Mouse (Mus musculus): ENCODE measurements at regions not wholly inside any gene's neighbourhood (a gene's known extent, or its start where the extent isn't known, plus 50 kb on each side); places are given as distances from the start of the nearest gene placed in this dataset.

- DNase-seq (ENCODE audit: low spot score): no peak
Observed at GRCm38 (mm10) chr3:105130228-105130627, 63.6 kb downstream of the 4930564D02Rik start.

GRCm38 (mm10) chr3:105131053-105131452, 64.4 kb downstream of the 4930564D02Rik start:
- DNase-seq (ENCODE audit: low spot score): no peak

GRCm38 (mm10) chr3:105133011-105133410, 66.4 kb downstream of the 4930564D02Rik start:
- DNase-seq (ENCODE audit: low spot score): no peak

GRCm38 (mm10) chr3:105141170-105141971, 74.7 kb downstream of the 4930564D02Rik start:
- no peak for DNase-seq (ENCODE audit: low spot score)

DNA sequence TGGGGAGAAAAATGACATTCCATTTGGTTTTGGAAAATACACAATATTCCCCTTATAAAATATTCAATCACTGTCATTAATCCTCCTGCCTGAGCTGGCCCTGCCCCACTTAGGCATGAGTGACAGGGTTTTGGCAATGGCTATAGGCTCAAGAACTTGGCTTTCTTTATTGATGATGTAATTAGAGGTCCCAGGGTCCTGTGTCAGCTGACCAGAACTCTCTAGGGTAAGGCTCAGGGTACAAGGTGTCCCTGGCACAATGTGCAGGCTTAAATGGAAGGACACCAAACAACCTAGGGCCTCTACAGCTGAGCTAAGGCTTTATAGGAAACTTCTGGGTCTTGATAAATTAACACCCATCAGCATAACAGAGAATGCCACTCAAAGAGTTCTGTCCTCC, 76.0 kb downstream of the 4930564D02Rik start:
- no peak for DNase-seq (ENCODE audit: low spot score)

- no peak for DNase-seq (ENCODE audit: low spot score)
Observed at GRCm38 (mm10) chr3:105151475-105152157, 85.0 kb downstream of the 4930564D02Rik start.

GRCm38 (mm10) chr3:105152158-105152541, 85.5 kb downstream of the 4930564D02Rik start:
- DNase-seq (ENCODE audit: low spot score): no peak

GRCm38 (mm10) chr3:105158376-105158775, 91.7 kb downstream of the 4930564D02Rik start:
- no peak for DNase-seq (ENCODE audit: low spot score)

DNA sequence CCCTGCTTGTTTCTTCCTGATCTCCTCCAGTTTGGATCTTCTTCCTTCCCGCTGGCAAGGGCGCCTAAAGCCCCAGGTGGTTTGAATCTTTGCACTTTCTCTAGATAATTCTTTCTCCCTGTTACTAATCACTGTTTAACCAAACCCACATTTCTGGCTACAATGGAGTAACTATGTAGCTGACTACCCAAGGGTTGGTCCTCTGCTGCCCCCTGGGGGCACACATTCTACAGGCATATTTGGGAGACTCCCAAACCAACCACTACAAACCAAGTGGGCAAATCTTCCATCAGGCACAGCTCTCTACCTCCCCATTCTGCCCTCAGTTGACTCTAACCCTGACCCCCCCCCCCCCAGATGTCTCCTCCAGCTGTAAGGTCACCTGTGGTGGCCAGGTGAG, 98.7 kb downstream of the 4930564D02Rik start:
- DNase-seq (ENCODE audit: low spot score): peak; percentile 15

DNA sequence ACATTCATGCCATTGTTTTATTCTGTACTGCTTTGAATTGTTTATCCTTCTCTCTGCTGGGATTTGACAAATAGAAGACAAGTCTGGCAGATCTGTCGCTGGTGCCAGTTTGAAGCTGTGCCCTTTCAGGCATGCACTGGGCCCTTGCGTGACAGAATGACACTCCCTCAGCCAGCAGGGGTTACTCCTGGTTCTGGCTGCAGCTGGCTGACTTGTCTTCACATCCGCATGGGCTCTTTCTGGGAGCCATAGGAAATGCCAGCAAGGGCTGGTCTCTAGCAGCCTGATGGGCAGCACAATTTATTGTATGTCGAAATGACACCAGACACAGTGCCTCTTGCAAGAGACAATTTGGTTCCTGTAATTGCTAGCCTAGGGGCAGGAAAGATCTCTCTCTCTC, 102.5 kb downstream of the 4930564D02Rik start:
- DNase-seq (ENCODE audit: low spot score): no peak

GRCm38 (mm10) chr3:105171527-105171926, 104.9 kb downstream of the 4930564D02Rik start:
- no peak for DNase-seq (ENCODE audit: low spot score)

DNA sequence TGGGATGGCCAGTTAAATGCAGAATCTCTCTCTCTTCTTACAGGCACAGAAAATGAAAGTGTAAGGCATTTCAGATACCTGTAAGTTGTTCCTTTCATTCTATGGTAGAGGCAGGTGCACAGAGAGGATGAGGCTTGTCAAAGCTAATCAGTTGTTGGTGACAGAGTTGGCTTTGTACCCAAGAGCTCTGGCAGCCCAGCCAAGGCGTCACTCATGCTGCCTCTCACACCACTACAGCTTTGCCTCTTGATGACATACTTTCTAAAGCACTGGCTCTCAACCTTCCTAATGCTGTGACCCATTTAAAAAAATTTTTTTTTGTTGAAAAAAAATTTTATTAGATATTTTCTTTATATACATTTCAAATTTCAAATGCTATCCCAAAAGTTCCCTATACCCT, 105.4 kb downstream of the 4930564D02Rik start:
- DNase-seq (ENCODE audit: low spot score): no peak

GRCm38 (mm10) chr3:105191303-105191702, 124.7 kb downstream of the 4930564D02Rik start:
- no peak for DNase-seq (ENCODE audit: low spot score)

- no peak for DNase-seq (ENCODE audit: low spot score)
Observed at GRCm38 (mm10) chr3:105191830-105192229, 125.2 kb downstream of the 4930564D02Rik start.

GRCm38 (mm10) chr3:105200735-105201134, 134.1 kb downstream of the 4930564D02Rik start:
- DNase-seq (ENCODE audit: low spot score): no peak

GRCm38 (mm10) chr3:105209164-105209563, 142.5 kb downstream of the 4930564D02Rik start:
- DNase-seq (ENCODE audit: low spot score): no peak

GRCm38 (mm10) chr3:105211023-105211422, 144.4 kb downstream of the 4930564D02Rik start:
- DNase-seq (ENCODE audit: low spot score): no peak

DNA sequence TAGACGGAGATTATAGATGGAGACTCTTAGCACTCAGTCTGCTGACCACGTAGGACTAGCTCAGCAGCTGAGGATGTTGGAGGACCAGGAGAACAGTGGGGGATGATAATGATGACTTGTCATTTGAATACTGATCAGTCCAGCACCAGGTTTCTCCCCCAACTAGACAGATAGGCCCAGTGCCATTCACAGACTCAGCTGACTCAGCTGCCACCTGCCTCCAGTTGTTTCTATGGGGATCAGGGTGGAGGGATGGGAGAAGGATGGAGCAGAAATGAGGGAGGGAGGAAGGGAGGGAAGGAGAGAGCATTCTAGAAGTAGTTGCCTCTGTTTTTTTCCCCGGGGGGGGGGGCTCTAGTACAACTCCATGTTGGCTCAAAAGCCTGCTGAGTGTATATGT, 145.1 kb downstream of the 4930564D02Rik start:
- DNase-seq (ENCODE audit: low spot score): no peak

DNA sequence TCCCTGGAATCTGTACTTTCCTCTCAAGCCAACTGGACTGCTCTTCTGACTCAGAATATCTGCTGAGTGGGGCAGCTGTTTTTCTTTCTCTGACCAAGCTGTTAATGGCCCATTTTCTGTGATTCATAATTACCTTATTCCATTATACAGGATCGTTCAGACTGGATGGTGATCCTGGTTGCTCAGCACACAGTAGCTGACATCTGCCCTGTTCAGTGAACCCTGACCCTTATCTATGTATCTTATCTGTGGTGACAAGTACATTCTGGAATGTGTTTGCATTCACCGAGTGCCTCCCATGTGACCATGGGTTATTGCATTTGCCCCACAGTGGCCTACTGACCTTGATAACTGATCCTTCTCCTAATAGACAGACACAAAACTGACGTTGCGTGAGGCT, 148.2 kb downstream of the 4930564D02Rik start:
- peak; percentile 62 for DNase-seq (ENCODE audit: low spot score)

DNA sequence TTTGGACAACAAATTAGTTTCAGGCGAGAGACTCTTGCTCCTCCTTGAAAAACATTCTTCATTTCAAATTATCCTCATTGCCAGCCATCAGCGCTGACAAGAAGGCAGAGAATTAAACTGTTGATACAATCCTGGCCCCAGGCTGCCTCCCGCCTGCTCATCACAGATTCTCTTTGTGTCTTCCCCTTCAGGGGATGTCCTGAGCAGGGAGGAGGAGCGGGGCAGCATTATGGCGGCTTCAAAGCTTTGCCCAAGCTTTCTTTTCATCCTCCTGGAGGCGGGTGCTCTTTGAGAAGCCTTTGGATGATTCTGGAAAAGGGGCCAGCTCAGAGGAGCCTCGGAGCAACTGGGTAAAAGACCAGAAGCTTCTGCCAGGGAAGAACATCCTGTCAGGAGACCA, 149.1 kb downstream of the 4930564D02Rik start:
- DNase-seq (ENCODE audit: low spot score): no peak

DNA sequence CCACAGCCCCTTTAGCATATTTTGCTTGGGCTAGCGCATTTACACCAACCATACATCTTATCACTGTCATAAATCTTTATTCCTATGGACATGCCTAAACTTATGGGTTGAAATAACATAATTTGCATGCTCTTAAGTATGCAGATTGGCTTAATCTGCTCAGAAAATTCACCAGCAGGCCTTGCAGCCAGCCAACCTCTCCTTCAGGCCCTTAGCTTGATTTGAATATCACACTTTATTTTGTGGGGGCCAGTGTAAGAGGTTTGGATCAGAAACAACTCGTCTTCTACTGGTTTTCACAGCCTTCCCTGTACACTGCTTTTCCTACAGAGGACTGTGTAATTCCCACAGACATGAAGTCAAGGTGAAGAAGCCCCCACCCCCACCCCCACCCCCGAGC, 153.0 kb downstream of the 4930564D02Rik start:
- DNase-seq (ENCODE audit: low spot score): no peak

- DNase-seq (ENCODE audit: low spot score): no peak
Observed at GRCm38 (mm10) chr3:105220641-105221040, 154.0 kb downstream of the 4930564D02Rik start.

DNA sequence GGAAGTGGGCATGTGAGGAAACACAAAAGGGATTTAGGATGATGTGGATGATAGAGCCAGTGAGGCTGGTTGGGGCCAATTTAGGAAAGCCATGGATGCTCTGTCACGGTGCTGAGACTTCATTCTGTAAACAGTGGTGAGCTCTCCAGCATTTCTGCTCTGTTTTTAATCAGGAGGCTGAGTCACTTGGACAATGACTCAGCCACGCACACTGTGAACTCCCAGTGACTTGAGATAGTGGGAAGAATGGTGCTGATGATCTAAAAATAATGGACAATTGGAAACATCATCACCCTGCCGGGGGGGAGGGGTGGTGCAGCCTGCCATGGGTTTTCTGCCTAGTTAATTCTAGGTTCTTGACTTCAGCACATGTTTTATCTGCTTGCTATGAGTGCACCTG, 156.3 kb downstream of the 4930564D02Rik start:
- DNase-seq (ENCODE audit: low spot score): no peak

GRCm38 (mm10) chr3:105223671-105224070, 157.0 kb downstream of the 4930564D02Rik start:
- no peak for DNase-seq (ENCODE audit: low spot score)

Measured in yolk sac, embryonic 10.5 days (tissue).